Mouse (Mus musculus): Measurements from ENCODE around the gene Ushbp1.

GRCm38 (mm10) chr8:71381421-71381970, 14.1 kb downstream of the Ushbp1 start, which contains the start of gene Nr2f6:
- TF ChIP-seq CTCF (IDR thresholded peaks at IDR 0.05; ENCODE audit: extremely low read depth, insufficient read length, insufficient replicate concordance, low read depth, low read length) (no peak), POLR2A (IDR thresholded peaks at IDR 0.05; ENCODE audit: low read depth, low read length) (no peak; the same call in 1 of the 2 replicates)
